Mouse (Mus musculus) liver, embryonic 14.5 days (tissue): ENCODE results near the gene Ccdc162.

Experiments used
- CTCF ChIP-seq: IDR thresholded peaks from 2 replicates; pipeline ENCODE4 v1.5.1; 2016; ENCODE audit warnings: antibody characterized with exemption, low read depth, control low read depth
- EP300 ChIP-seq: IDR thresholded peaks from 2 replicates; pipeline ENCODE4 v1.6.1; 2016; ENCODE audit warnings: antibody characterized with exemption, low read depth

GRCm38 (mm10) chr10:41586947-41587852 is 129.2 kb downstream of the Ccdc162 start:
- TF ChIP-seq CTCF (no peak), EP300 (no peak)
